Mouse (Mus musculus): ENCODE measurements at regions not wholly inside any gene's neighbourhood (a gene's known extent, or its start where the extent isn't known, plus 50 kb on each side); places are given as distances from the start of the nearest gene placed in this dataset.
"Not testable (repeated sequence)": the region's sequence is repeated elsewhere in the genome, so short reads cannot be mapped to it uniquely, and the experiment has no call there.

- DNase-seq (ENCODE audit: low spot score in 2 of 2): peak; percentile 14 to 22
- intact Hi-C loops (cut with DNase I): no loop called here
Measured at GRCm38 (mm10) chr5:40929127-40929526, 778.8 kb downstream of the Rab28 start.

GRCm38 (mm10) chr5:40920920-40921319, 787.0 kb downstream of the Rab28 start:
- intact Hi-C loops (cut with DNase I): no loop called here
- DNase-seq (ENCODE audit: low spot score in 2 of 2): no peak

- intact Hi-C loops (cut with DNase I): no loop called here
- DNase-seq (ENCODE audit: low spot score in 2 of 2): no peak
Measured at GRCm38 (mm10) chr5:40908803-40909202, 799.2 kb downstream of the Rab28 start.

- DNase-seq (ENCODE audit: low spot score in 2 of 2): peak in 1 of 2 experiments; percentile 5
- intact Hi-C loops (cut with DNase I): no loop called here
Measured at GRCm38 (mm10) chr5:40901742-40902141, 806.2 kb downstream of the Rab28 start.

GRCm38 (mm10) chr5:40882886-40883285, 825.1 kb downstream of the Rab28 start:
- intact Hi-C loops (cut with DNase I): no loop called here
- no peak for DNase-seq (ENCODE audit: low spot score in 2 of 2)

GRCm38 (mm10) chr5:40877756-40878155, 830.2 kb downstream of the Rab28 start:
- intact Hi-C loops (cut with DNase I): no loop called here

GRCm38 (mm10) chr5:40862349-40862748, 845.6 kb downstream of the Rab28 start:
- intact Hi-C loops (cut with DNase I): not testable (repeated sequence)

More at GRCm38 (mm10) chr5:40877756-40878155, 830.2 kb downstream of the Rab28 start:
- no peak for DNase-seq (ENCODE audit: low spot score in 2 of 2)

More at GRCm38 (mm10) chr5:40862349-40862748, 845.6 kb downstream of the Rab28 start:
- not testable (repeated sequence) for DNase-seq (ENCODE audit: low spot score in 2 of 2)
